Mouse (Mus musculus): ENCODE data around the gene Add2.

GRCm38 (mm10) chr6:86026632-86027292, 1.7 kb upstream of the Add2 start:
- no peak for TF ChIP-seq CTCF (IDR thresholded peaks at IDR 0.05; ENCODE audit: low read depth)
- TF ChIP-seq EP300 (IDR thresholded peaks at IDR 0.05; ENCODE audit: low read depth), result no peak
